Mouse (Mus musculus) hindbrain, embryonic 15.5 days (tissue): ENCODE results near the gene Tcea2. TPM values are rescaled to one million over a fixed set of nuclear protein-coding genes. Genes with fewer than 3 reads are reported as not detected.
A peak's percentile ranks its signal among the peaks of the same experiment; 100 is the strongest.

ENCODE experiments used
- ATAC-seq: fragments of 200-750 bp; cut with Nextera tagmentation; 2 replicates; pipeline ENCODE4 v1.8.0; 2017; ENCODE audit warnings: low read depth, moderate number of reproducible peaks, moderate TSS enrichment; ENCODE audit not compliant: low FRiP score
- H3K27ac ChIP-seq: fragments of 300-500 bp; sonication (generic); replicated peaks from 2 replicates; pipeline ENCODE4 v1.5.1; 2015; ENCODE audit warnings: mild to moderate bottlenecking, inconsistent platforms
- H3K27me3 ChIP-seq: fragments of 300-500 bp; sonication (generic); 2 replicates; pipeline ENCODE4 v1.6.1; 2015; ENCODE audit warnings: control low read depth, inconsistent platforms
- H3K36me3 ChIP-seq: fragments of 300-500 bp; sonication (generic); 2 replicates; pipeline ENCODE4 v1.6.1; 2015; ENCODE audit warnings: control low read depth, inconsistent platforms
- H3K4me1 ChIP-seq: fragments of 300-500 bp; sonication (generic); replicated peaks from 2 replicates; pipeline ENCODE4 v1.6.1; 2015; ENCODE audit warnings: control low read depth, inconsistent platforms
- H3K4me2 ChIP-seq: fragments of 300-500 bp; sonication (generic); 2 replicates; pipeline ENCODE4 v1.6.1; 2015; ENCODE audit warnings: moderate library complexity, mild to moderate bottlenecking, inconsistent platforms
- H3K4me3 ChIP-seq: fragments of 300-500 bp; sonication (generic); 2 replicates; pipeline ENCODE4 v1.5.1; 2015; ENCODE audit warnings: mild to moderate bottlenecking, inconsistent platforms
- H3K9ac ChIP-seq: fragments of 300-500 bp; sonication (generic); 2 replicates; pipeline ENCODE4 v1.6.1; 2015; ENCODE audit warnings: inconsistent platforms
- H3K9me3 ChIP-seq: fragments of 300-500 bp; sonication (generic); 2 replicates; pipeline ENCODE4 v1.6.1; 2016; ENCODE audit warnings: control low read depth, inconsistent platforms
- WGBS: fragments of 180-500 bp; shearing (Covaris S2); methylation state at CpG from one replicate; pipeline ENCODE4 v1.1.7; 2015; 5-methylcytosine and 5-hydroxymethylcytosine counted together
- polyA plus RNA-seq: library from polyadenylated mRNA; unstranded; fragments of >200 nt; fragmentation: Nextera tagmentation; extraction: Ambion mirVana; gene quantifications from 2 replicates; pipeline ENCODE4 v1.2.1, GENCODE M21; 2015

Gene Tcea2
- polyA plus RNA-seq, 1 experiment from 2014 or later, result 46.8 TPM

DNA sequence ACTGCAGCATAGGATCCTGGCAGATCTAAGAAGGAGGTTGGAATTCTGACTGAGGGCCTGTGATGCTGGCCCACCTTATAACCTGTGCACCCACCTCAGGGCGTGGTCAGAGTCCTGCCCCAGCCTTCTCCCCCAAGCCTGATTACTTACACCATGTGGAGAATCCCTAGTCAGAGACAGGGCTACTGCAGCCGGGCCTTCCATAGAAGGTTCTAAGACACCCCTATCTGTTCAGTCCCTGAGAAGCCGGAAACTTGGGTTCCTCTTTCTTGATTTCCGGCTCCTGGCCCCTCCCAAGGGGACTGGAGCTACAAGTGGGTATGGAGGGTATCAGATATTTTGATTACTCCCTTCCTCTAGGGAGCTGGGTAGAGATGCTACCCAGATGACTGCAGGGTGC is 11.5 kb downstream of the Tcea2 start:
- Histone ChIP-seq H3K4me2 (no peak overlapping the region), H3K36me3 (peaks cover 13% of the 10 kb centered on the region; the same call in 1 of the 2 replicates), H3K4me1 (peaks cover 31% of the 10 kb centered on the region), H3K27me3 (no peaks in the 10 kb centered on the region), H3K9me3 (no peaks in the 10 kb centered on the region), H3K9ac (no peak overlapping the region), H3K4me3 (no peak overlapping the region), H3K27ac (no peak overlapping the region)
- ATAC-seq, result no peak
- 92% methylated on average over 4 of the region's 4 CpGs for WGBS

DNA sequence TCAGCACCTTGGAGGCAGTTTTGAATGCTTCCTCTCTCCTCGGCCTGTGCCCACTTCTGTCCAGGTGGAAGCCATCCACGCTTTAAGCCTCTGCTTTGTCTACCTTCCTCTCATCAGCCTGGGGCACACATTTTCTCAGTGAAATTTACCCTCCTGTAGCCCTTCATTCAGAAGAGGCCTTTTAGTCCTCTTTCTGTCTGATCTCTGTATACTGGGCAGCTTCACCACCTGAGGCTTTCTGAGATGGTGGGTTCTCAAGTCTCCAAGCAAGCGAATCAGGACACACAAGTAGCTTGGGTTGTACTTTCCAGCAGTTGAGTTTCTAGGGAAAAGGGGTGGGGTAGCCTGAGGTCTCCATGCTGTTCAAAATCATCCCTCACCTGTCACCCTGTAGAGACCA is 12.2 kb downstream of the Tcea2 start:
- peaks cover 9% of the 10 kb centered on the region; the same call in 1 of the 2 replicates for H3K36me3 ChIP-seq
- H3K27me3 ChIP-seq, result no peaks in the 10 kb centered on the region
- H3K4me1 ChIP-seq, result peaks cover 31% of the 10 kb centered on the region
- H3K4me2 ChIP-seq, result peak overlapping the region; percentile 84
- peak overlapping the region; percentile 68 for H3K4me3 ChIP-seq
- H3K27ac ChIP-seq, result no peak overlapping the region
- ATAC-seq, result no peak
- H3K9ac ChIP-seq, result peak overlapping the region; percentile 81; the same call in 1 of the 2 replicates
- WGBS, result 98% methylated on average over 3 of the region's 3 CpGs
- no peaks in the 10 kb centered on the region for H3K9me3 ChIP-seq

DNA sequence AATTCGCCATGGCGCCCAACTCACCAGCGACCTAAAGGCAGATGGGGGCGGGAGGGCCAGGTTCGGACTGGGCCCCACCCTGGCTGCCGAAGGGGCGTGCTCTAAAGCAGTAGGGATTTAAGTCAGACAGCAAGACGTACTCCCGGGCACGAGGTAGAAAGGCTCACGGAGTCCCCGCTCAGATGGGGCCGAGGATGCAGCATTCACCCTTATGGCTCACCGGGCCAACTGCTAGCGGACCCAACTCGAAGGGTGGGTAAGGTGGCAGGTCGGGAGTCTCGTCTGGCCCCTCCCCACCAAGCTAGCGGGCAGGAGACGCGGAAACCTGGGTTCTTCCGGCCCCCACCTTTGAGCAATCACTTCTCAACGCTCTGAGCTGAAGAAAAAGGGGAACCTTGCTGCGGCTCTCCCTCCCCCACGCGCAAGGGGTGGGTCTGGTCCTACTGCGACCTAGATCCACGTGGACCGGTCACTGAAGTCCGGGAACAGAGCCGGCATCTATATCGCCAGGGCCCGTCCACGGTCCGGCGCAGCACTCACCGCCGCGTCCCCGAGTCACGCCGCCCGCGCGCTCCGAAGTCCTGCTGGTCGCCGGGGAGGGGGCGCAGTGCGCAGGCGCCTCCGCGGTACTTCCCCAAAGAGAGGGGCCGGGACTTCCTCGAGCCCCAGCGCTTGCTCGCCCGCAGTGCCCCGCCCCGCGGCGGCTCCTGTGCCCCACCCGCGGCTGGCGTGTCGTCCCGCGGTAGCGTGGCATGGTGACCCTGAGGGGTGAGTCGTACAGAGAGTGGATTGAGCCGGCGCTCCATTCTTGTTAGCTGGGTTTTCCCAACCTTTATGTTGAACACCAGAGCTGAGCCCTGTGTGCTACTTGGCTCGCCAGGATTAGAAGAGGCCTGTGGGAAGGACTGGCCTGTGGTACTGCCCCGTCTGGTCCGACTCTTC is 13.5 kb downstream of the Tcea2 start, which contains the start of gene Rgs19:
TSS of gene Rgs19 (minus strand) at position 639 of the 942 bp plus-strand sequence.
- H3K4me3 ChIP-seq, result peak within 1 kb of the TSS; percentile 68
- peaks cover 31% of the 10 kb centered on the region for H3K4me1 ChIP-seq
- peak within 1 kb of the TSS; percentile 84 for H3K4me2 ChIP-seq
- no peaks in the 10 kb centered on the region for H3K27me3 ChIP-seq
- 0 out of 2 replicates have a peak, but pooled peaks cover 2% of the 10 kb centered on the region for H3K36me3 ChIP-seq
- WGBS, result 1% methylated on average over 71 of the region's 75 CpGs
- ATAC-seq, result peak; percentile 85
- peak within 1 kb of the TSS; percentile 81 for H3K9ac ChIP-seq
- peak within 1 kb of the TSS; percentile 70 for H3K27ac ChIP-seq
- no peaks in the 10 kb centered on the region for H3K9me3 ChIP-seq

DNA sequence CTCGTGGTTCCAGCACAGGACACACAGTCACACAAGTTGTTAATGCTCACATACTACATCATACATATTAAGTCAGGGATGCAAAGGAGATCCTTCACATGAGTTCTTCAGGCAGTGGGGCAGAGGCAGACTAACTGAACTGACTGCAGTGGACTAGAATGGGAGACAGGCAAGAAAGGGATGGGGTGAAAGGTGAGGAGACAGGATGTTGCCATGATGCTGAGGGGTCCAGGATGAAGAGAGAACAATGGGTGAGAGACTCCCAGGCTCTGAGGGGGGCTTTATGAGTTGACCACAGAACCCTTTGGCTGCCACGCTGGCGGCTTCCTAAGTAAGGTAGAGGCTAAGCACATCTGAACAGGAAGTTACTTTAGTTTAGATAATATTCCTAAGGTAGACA is 14.5 kb downstream of the Tcea2 start:
- Histone ChIP-seq H3K9ac (no peak overlapping the region), H3K4me2 (peak overlapping the region; percentile 84), H3K9me3 (no peaks in the 10 kb centered on the region), H3K4me1 (peaks cover 31% of the 10 kb centered on the region), H3K4me3 (0 out of 2 replicates have a peak overlapping the region, but pooled peaks have one; percentile 68), H3K36me3 (no peaks in the 10 kb centered on the region), H3K27ac (no peak overlapping the region), H3K27me3 (no peaks in the 10 kb centered on the region)
- 86% methylated on average over 3 of the region's 3 CpGs for WGBS
- ATAC-seq, result no peak

DNA sequence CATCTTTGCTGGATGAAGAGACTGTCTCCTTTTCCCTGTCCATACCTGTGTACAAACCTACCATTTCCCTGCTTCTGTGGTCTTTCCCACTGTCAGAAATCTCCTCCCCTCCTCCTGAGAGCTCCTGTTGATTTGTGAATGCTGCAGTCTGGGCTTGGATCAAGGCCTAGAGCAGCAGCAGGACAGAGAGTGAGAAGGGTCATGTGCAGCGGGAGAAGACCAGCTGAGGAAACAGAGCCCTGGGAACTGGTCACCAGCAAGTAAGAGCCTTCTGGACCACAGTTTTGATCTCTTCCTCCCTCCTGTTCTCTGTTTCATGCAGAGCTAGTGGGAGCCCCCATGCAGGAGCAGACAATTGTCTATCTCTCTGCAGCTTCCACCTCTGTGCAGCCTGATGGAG is 15.7 kb downstream of the Tcea2 start:
- no peak overlapping the region for H3K4me3 ChIP-seq
- no peaks in the 10 kb centered on the region for H3K27me3 ChIP-seq
- H3K27ac ChIP-seq, result no peak overlapping the region
- no peak overlapping the region for H3K9ac ChIP-seq
- H3K4me1 ChIP-seq, result peaks cover 31% of the 10 kb centered on the region
- ATAC-seq, result no peak
- no peak overlapping the region for H3K4me2 ChIP-seq
- WGBS, result 69% methylated on average over 1 of the region's 1 CpGs
- H3K36me3 ChIP-seq, result no peaks in the 10 kb centered on the region
- H3K9me3 ChIP-seq, result no peaks in the 10 kb centered on the region

DNA sequence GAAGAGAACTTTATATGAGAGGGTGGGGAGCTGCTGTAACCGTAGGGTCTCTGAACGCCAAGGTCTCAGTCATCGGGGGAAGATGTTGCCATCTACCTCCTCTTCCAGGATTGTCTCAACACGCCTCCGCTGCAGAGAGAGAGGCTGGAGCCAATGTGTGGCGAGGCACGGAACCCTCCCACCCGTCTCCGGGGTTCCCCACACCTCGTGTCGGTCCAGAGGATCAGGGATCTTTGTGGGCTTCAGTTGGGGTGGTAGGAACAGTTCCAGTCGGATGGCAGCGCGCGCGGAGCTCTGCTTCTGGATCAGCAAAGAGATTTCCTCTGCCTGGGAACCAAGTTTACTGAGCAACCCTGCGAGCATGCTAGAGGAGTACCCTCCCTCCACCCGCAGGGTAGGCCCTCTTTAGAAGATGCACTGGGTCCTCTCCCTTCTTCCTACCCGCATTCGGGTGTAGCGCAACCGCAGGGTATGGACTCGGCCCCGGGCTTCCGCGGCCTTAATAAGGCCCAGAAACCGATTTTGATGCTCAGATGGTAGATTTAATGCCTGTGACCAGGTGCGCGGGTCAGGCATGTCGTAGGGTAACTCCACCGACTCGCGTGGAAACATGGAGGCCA is 16.8 kb downstream of the Tcea2 start:
- Histone ChIP-seq H3K9me3 (no peaks in the 10 kb centered on the region), H3K27ac (no peak overlapping the region), H3K4me2 (no peak overlapping the region), H3K36me3 (no peaks in the 10 kb centered on the region), H3K4me3 (no peak overlapping the region), H3K9ac (no peak overlapping the region), H3K27me3 (no peaks in the 10 kb centered on the region), H3K4me1 (peaks cover 23% of the 10 kb centered on the region)
- no peak for ATAC-seq
- WGBS, result 78% methylated on average over 33 of the region's 33 CpGs

DNA sequence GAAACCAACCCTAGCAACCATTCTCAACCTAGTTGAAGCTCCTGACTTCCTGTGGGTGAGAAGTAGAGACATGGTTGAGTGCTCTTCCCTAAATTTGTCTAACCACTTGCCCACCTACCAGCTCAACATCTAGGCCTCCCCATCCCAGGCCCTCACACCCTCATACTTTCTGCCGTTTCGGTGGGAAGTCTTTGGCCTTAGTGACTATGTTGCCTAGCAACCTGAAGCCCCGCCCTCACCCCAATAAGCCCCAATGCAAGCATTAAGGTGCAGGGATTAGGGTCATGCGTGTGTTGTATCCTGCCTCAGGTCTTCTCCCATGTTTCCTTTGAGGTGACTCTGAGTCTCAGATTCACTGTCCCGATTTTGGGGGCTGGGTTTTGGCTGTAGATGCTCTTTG is 18.1 kb downstream of the Tcea2 start, which contains the start of gene Lkaaear1:
TSS of gene Lkaaear1 (minus strand) at position 202 of the 400 bp plus-strand sequence.
- Histone ChIP-seq H3K4me1 (peaks cover 9% of the 10 kb centered on the region), H3K36me3 (no peaks in the 10 kb centered on the region), H3K9me3 (no peaks in the 10 kb centered on the region), H3K27ac (no peak within 1 kb of the TSS), H3K27me3 (no peaks in the 10 kb centered on the region), H3K4me3 (no peak within 1 kb of the TSS), H3K9ac (no peak within 1 kb of the TSS), H3K4me2 (no peak within 1 kb of the TSS)
- ATAC-seq, result no peak
- WGBS, result 47% methylated on average over 5 of the region's 5 CpGs

DNA sequence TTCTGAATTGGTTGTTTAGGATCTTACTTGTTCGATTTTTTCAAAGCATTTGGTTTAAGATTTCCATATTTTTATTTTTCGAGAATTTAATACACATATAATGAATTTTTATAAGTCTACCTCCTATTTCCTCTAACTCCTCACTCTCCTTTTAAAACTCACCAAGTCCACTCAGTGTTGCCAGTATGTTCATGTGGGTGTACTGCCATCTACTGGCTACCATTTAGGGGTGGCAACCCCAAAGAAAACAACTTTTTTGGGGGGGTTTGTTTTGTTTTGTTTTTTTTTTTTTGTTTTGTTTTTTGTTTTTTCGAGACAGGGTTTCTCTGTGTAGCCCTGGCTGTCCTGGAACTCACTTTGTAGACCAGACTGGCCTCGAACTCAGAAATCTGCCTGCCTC is 26.6 kb downstream of the Tcea2 start:
- H3K27ac ChIP-seq, result no peak overlapping the region

DNA sequence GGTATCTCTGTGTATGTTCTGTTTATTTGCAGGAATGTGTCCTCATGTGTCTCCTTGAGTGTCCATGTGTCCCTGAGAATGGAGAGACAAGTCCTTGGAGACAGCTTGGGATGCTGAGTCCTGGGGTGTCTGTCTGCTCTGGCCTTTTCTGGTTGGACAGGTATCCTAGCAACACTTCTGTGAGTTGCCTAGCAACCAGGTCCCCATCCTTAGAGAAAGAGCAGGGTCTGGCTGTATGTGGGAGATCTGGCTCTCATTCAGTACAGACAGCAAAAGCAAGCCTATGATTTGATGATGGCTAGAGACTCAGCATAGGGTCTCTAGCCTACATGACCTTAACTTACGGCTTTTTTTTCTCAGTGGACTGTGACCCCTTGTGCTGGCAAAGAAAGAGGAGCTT is 33.6 kb downstream of the Tcea2 start:
- Histone ChIP-seq H3K9me3 (no peaks in the 10 kb centered on the region), H3K4me1 (peaks cover 51% of the 10 kb centered on the region), H3K27ac (peak overlapping the region; percentile 93), H3K36me3 (peaks cover 3% of the 10 kb centered on the region; the same call in 1 of the 2 replicates), H3K4me3 (0 out of 2 replicates have a peak overlapping the region, but pooled peaks have one; percentile 62), H3K4me2 (peak overlapping the region; percentile 73), H3K9ac (no peak overlapping the region; the same call in 1 of the 2 replicates), H3K27me3 (no peaks in the 10 kb centered on the region)
- peak; percentile 85 for ATAC-seq
- WGBS, result 45% methylated on average over 1 of the region's 1 CpGs

More for the DNA sequence above, 26.6 kb downstream of the Tcea2 start:
- H3K4me2 ChIP-seq, result no peak overlapping the region
- H3K27me3 ChIP-seq, result no peaks in the 10 kb centered on the region
- H3K36me3 ChIP-seq, result no peaks in the 10 kb centered on the region
- WGBS, result 37% methylated on average over 4 of the region's 4 CpGs
- ATAC-seq, result no peak
- no peaks in the 10 kb centered on the region for H3K4me1 ChIP-seq
- H3K9me3 ChIP-seq, result no peaks in the 10 kb centered on the region
- no peak overlapping the region for H3K4me3 ChIP-seq
- H3K9ac ChIP-seq, result no peak overlapping the region

DNA sequence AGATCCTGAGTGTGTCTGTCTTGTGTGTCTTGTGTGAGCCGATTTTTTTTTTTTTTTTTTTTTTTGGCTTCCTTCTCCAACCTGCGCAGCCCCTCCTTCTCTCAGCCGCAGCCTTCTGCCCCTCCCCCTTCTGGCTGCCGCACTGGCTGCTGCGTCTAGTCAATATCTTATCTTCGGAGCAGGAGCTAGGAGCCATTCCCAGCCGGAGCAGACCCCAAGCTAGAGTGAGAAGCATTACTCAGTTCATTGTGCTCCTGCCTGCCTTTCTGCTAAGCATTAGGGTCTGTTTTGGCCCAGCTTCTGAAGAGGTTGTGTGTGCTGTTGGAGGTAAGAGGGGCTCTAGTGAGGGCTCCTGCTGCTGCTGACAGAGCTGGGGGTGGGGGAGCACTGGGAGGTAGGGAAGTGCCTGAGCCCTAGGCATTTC is 34.8 kb downstream of the Tcea2 start, which contains the start of gene Oprl1:
TSS of gene Oprl1 (plus strand) at position 114 of the 424 bp plus-strand sequence.
- peaks cover 13% of the 10 kb centered on the region for H3K36me3 ChIP-seq
- H3K9me3 ChIP-seq, result no peaks in the 10 kb centered on the region
- H3K27me3 ChIP-seq, result no peaks in the 10 kb centered on the region
- H3K4me1 ChIP-seq, result peaks cover 51% of the 10 kb centered on the region
- peak within 1 kb of the TSS; percentile 93 for H3K27ac ChIP-seq
- peak within 1 kb of the TSS; percentile 75 for H3K9ac ChIP-seq
- H3K4me3 ChIP-seq, result peak within 1 kb of the TSS; percentile 62
- WGBS, result 1% methylated on average over 7 of the region's 7 CpGs
- ATAC-seq, result peak; percentile 83
- peak within 1 kb of the TSS; percentile 73 for H3K4me2 ChIP-seq

DNA sequence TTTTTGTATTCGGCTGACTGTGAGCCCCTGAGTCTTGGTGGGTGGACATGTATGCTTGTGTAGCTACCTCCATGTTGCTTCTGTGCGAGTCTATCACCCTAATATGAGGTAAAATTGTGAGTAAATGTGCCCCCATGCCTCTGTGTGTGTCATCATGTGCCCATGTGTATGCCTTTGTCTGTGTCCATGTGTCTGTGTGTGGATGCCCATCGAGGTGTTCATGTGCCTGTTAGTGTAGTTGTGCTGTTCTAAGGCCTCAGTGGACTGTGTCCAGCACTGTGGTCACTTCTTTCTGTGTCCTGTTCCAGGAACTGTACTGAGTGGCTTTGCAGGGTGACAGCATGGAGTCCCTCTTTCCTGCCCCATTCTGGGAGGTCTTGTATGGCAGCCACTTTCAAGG is 35.3 kb downstream of the Tcea2 start:
- 0 out of 2 replicates have a peak, but pooled peaks have one; percentile 1 for ATAC-seq
- 48% methylated on average over 3 of the region's 3 CpGs for WGBS
- peak overlapping the region; percentile 73 for H3K4me2 ChIP-seq
- peak overlapping the region; percentile 75 for H3K9ac ChIP-seq
- peaks cover 16% of the 10 kb centered on the region for H3K36me3 ChIP-seq
- no peaks in the 10 kb centered on the region for H3K9me3 ChIP-seq
- H3K4me1 ChIP-seq, result peaks cover 56% of the 10 kb centered on the region
- peak overlapping the region; percentile 62 for H3K4me3 ChIP-seq
- no peaks in the 10 kb centered on the region for H3K27me3 ChIP-seq
- peak overlapping the region; percentile 93 for H3K27ac ChIP-seq

DNA sequence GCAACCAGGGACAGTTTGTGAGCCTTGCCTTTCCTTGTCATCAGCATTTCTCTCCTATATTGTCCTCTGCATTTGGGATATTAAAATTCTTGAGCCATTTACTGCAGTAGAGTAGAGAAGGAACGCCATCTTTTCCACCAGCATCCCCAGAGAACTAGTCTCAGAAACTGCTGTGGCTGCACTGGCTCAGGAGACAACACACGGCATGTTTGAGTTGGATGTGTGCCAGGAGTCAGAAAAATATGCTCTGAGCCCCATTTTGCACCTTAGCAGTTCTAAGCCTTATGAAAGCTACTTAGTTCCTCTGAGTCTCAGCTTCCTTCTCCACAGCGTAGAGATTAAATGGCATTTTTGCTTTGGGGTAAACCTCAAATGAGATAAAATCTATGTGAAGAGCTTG is 36.9 kb downstream of the Tcea2 start:
- Histone ChIP-seq H3K27ac (no peak overlapping the region), H3K27me3 (no peaks in the 10 kb centered on the region), H3K4me3 (peak overlapping the region; percentile 62), H3K9ac (no peak overlapping the region), H3K4me2 (peak overlapping the region; percentile 73), H3K4me1 (peaks cover 60% of the 10 kb centered on the region), H3K9me3 (no peaks in the 10 kb centered on the region), H3K36me3 (peaks cover 16% of the 10 kb centered on the region)
- 44% methylated on average over 3 of the region's 3 CpGs for WGBS
- no peak for ATAC-seq
